Mouse (Mus musculus): ENCODE measurements around the gene Susd6. TPM values are rescaled to one million over a fixed set of nuclear protein-coding genes. Genes with fewer than 3 reads are reported as not detected.

The Susd6 gene
- polyA plus RNA-seq, 2 experiments, result 11.1 to 11.6 TPM

GRCm38 (mm10) chr12:80757751-80758558 is 32.4 kb upstream of the Susd6 start:
- no peaks in the 10 kb centered on the region for H3K36me3 ChIP-seq (replicated peaks; ENCODE audit: control insufficient read depth, insufficient read depth, low read depth)
- DNase-seq (ENCODE audit: low read depth in 3 of 3, low spot score in 3 of 3), result no peak
- H3K9me3 ChIP-seq (ENCODE audit: control insufficient read depth, low read length), result no peaks in the 10 kb centered on the region
- under 1% methylated on average over 122 of the region's 122 CpGs for WGBS (ENCODE audit: insufficient replicate concordance)
- ATAC-seq (ENCODE audit: insufficient read depth), result peak; percentile 26; the same call in 1 of the 2 replicates
- TF ChIP-seq CTCF (IDR thresholded peaks at IDR 0.05; ENCODE audit: low read depth), result no peak
- no peak for TF ChIP-seq EP300 (IDR thresholded peaks at IDR 0.05; ENCODE audit: low read depth)
- H3K4me3 ChIP-seq (ENCODE audit: insufficient read depth in 1 of 2, low read depth in 2 of 2, low read length in 2 of 2), result peak overlapping the region in 1 of 2 experiments; percentile 44; a peak in 2 of 4 replicates
- no peaks in the 10 kb centered on the region for H3K4me1 ChIP-seq (replicated peaks; ENCODE audit: control insufficient read depth in 2 of 2, insufficient read depth in 2 of 2, low read length in 1 of 2)
- peaks cover 73% of the 10 kb centered on the region for H3K27me3 ChIP-seq (ENCODE audit: control insufficient read depth, insufficient read depth, low read length)
- H3K27ac ChIP-seq, result no peak overlapping the region
- H3K4me2 ChIP-seq (ENCODE audit: low read depth), result peak overlapping the region; percentile 62
- no peak overlapping the region for H3K9ac ChIP-seq (replicated peaks)

GRCm38 (mm10) chr12:80758559-80759386 is 31.5 kb upstream of the Susd6 start:
- H3K9ac ChIP-seq (replicated peaks), result no peak overlapping the region
- WGBS (ENCODE audit: insufficient replicate concordance), result 4% methylated on average over 92 of the region's 92 CpGs

GRCm38 (mm10) chr12:80759387-80759712 is 31.0 kb upstream of the Susd6 start:
- H3K9me3 ChIP-seq (ENCODE audit: control insufficient read depth, low read length), result no peaks in the 10 kb centered on the region
- H3K4me2 ChIP-seq (ENCODE audit: low read depth), result no peak overlapping the region
- H3K27me3 ChIP-seq (ENCODE audit: control insufficient read depth, insufficient read depth, low read length), result peaks cover 70% of the 10 kb centered on the region
- no peak overlapping the region for H3K27ac ChIP-seq
- no peak overlapping the region for H3K9ac ChIP-seq (replicated peaks)
- no peak for TF ChIP-seq CTCF (IDR thresholded peaks at IDR 0.05; ENCODE audit: low read depth)
- no peak for TF ChIP-seq EP300 (IDR thresholded peaks at IDR 0.05; ENCODE audit: low read depth)
- DNase-seq (ENCODE audit: low read depth in 3 of 3, low spot score in 3 of 3) (no peak), ATAC-seq (ENCODE audit: insufficient read depth) (no peak)
- WGBS (ENCODE audit: insufficient replicate concordance), result 4% methylated on average over 12 of the region's 13 CpGs
- 0 out of 4 replicates have a peak, but pooled peaks cover 0 to 3% of the 10 kb centered on the region in 2 experiments for H3K4me1 ChIP-seq (replicated peaks; ENCODE audit: control insufficient read depth in 2 of 2, insufficient read depth in 2 of 2, low read length in 1 of 2)
- H3K4me3 ChIP-seq (ENCODE audit: insufficient read depth in 1 of 2, low read depth in 2 of 2, low read length in 2 of 2), result no peak overlapping the region; a peak in 1 of 4 replicates
- H3K36me3 ChIP-seq (replicated peaks; ENCODE audit: control insufficient read depth, insufficient read depth, low read depth), result no peaks in the 10 kb centered on the region

More at GRCm38 (mm10) chr12:80758559-80759386, 31.5 kb upstream of the Susd6 start:
- TF ChIP-seq EP300 (IDR thresholded peaks at IDR 0.05; ENCODE audit: low read depth) (no peak), CTCF (IDR thresholded peaks at IDR 0.05; ENCODE audit: low read depth) (no peak)
- no peaks in the 10 kb centered on the region for H3K9me3 ChIP-seq (ENCODE audit: control insufficient read depth, low read length)
- no peak for ATAC-seq (ENCODE audit: insufficient read depth)
- no peak for DNase-seq (ENCODE audit: low read depth in 3 of 3, low spot score in 3 of 3)
- no peaks in the 10 kb centered on the region for H3K36me3 ChIP-seq (replicated peaks; ENCODE audit: control insufficient read depth, insufficient read depth, low read depth)
- peaks cover 70% of the 10 kb centered on the region for H3K27me3 ChIP-seq (ENCODE audit: control insufficient read depth, insufficient read depth, low read length)
- H3K4me3 ChIP-seq (ENCODE audit: insufficient read depth in 1 of 2, low read depth in 2 of 2, low read length in 2 of 2), result peak overlapping the region in 1 of 2 experiments; percentile 44; a peak in 2 of 4 replicates
- no peaks in the 10 kb centered on the region for H3K4me1 ChIP-seq (replicated peaks; ENCODE audit: control insufficient read depth in 2 of 2, insufficient read depth in 2 of 2, low read length in 1 of 2)
- no peak overlapping the region for H3K27ac ChIP-seq
- H3K4me2 ChIP-seq (ENCODE audit: low read depth), result peak overlapping the region; percentile 62

- H3K9ac ChIP-seq (replicated peaks), result no peak overlapping the region
- H3K27ac ChIP-seq, result no peak overlapping the region
- DNase-seq (ENCODE audit: low read depth in 3 of 3, low spot score in 3 of 3), result no peak
- 0 out of 4 replicates have a peak, but pooled peaks cover 0 to 3% of the 10 kb centered on the region in 2 experiments for H3K4me1 ChIP-seq (replicated peaks; ENCODE audit: control insufficient read depth in 2 of 2, insufficient read depth in 2 of 2, low read length in 1 of 2)
- H3K36me3 ChIP-seq (replicated peaks; ENCODE audit: control insufficient read depth, insufficient read depth, low read depth), result no peaks in the 10 kb centered on the region
- peak overlapping the region in 1 of 2 experiments; percentile 21; a peak in 1 of 4 replicates for H3K4me3 ChIP-seq (ENCODE audit: insufficient read depth in 1 of 2, low read depth in 2 of 2, low read length in 2 of 2)
- no peak for ATAC-seq (ENCODE audit: insufficient read depth)
- TF ChIP-seq EP300 (IDR thresholded peaks at IDR 0.05; ENCODE audit: low read depth), result no peak
- no peak for TF ChIP-seq CTCF (IDR thresholded peaks at IDR 0.05; ENCODE audit: low read depth)
- whole genome bisulfite sequencing (ENCODE audit: insufficient replicate concordance), result 3% methylated on average over 22 of the region's 22 CpGs
- no peaks in the 10 kb centered on the region for H3K9me3 ChIP-seq (ENCODE audit: control insufficient read depth, low read length)
- peaks cover 70% of the 10 kb centered on the region for H3K27me3 ChIP-seq (ENCODE audit: control insufficient read depth, insufficient read depth, low read length)
- peak overlapping the region; percentile 15; the same call in 1 of the 2 replicates for H3K4me2 ChIP-seq (ENCODE audit: low read depth)
These were observed 30.5 kb upstream of the Susd6 start for GRCm38 (mm10) chr12:80759713-80760395.

Measured in liver, embryonic 14.5 days (tissue).